Mouse (Mus musculus) brain, embryonic 14.5 days (tissue): ENCODE data around the gene Ovgp1.
"Not testable (repeated sequence)": the region's sequence is repeated elsewhere in the genome, so short reads cannot be mapped to it uniquely, and the experiment has no call there.

Experiments
- CTCF ChIP-seq: fragments of 200-500 bp; IDR thresholded peaks from 2 replicates; pipeline ENCODE4 v1.5.1; 2012; ENCODE audit warnings: inconsistent platforms, mild to moderate bottlenecking, moderate library complexity, borderline replicate concordance; ENCODE audit not compliant: insufficient read depth, insufficient read length; ENCODE audit errors: extremely low read depth
- POLR2A ChIP-seq: fragments of 200-500 bp; IDR thresholded peaks from 2 replicates; pipeline ENCODE4 v1.6.1; 2012; ENCODE audit warnings: mild to moderate bottlenecking, inconsistent platforms, borderline replicate concordance; ENCODE audit not compliant: poor library complexity, insufficient read depth, insufficient read length, severe bottlenecking; ENCODE audit errors: extremely low read depth

DNA sequence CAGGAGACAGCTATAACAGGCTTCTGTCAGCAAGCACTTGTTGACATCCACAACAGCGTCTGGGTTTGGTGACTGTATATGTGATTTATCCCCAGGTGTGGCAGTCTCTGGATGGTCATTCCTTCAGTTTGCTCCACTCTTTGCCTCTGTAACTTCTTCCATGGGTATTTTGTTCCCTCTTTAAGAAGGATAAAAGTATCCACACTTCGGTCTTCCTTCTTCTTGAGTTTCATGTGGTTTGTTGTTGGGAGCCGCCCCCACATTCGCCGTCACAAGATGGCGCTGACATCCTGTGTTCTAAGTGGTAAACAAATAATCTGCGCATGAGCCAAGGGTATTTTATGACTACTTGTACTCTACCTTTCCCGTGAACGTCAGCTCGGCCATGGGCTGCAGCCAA is 29.8 kb downstream of the Ovgp1 start:
- TF ChIP-seq CTCF, POLR2A: not testable (repeated sequence)
